Mouse (Mus musculus): ENCODE results near the gene Akt2. TPM values are rescaled to one million over a fixed set of nuclear protein-coding genes. Genes with fewer than 3 reads are reported as not detected.
"Not testable (repeated sequence)": the region's sequence is repeated elsewhere in the genome, so short reads cannot be mapped to it uniquely, and the experiment has no call there.

Gene Akt2
- total RNA-seq, 1 experiment from 2014 or later: 194 TPM

- ATAC-seq (ENCODE audit: extremely low read depth, insufficient number of reproducible peaks, low FRiP score, poor library complexity, severe bottlenecking): no peak
Observed at GRCm38 (mm10) chr7:27608130-27608529, 16.8 kb downstream of the Akt2 start.

- ATAC-seq (ENCODE audit: extremely low read depth, insufficient number of reproducible peaks, low FRiP score, poor library complexity, severe bottlenecking): no peak
Observed at GRCm38 (mm10) chr7:27609285-27609684, 17.9 kb downstream of the Akt2 start.

- ATAC-seq (ENCODE audit: extremely low read depth, insufficient number of reproducible peaks, low FRiP score, poor library complexity, severe bottlenecking): no peak
Observed at GRCm38 (mm10) chr7:27609688-27610087, 18.3 kb downstream of the Akt2 start.

- no peak for ATAC-seq (ENCODE audit: extremely low read depth, insufficient number of reproducible peaks, low FRiP score, poor library complexity, severe bottlenecking)
Observed at GRCm38 (mm10) chr7:27610370-27610769, 19.0 kb downstream of the Akt2 start.

GRCm38 (mm10) chr7:27610871-27611270, 19.5 kb downstream of the Akt2 start:
- no peak for ATAC-seq (ENCODE audit: extremely low read depth, insufficient number of reproducible peaks, low FRiP score, poor library complexity, severe bottlenecking)

- ATAC-seq (ENCODE audit: extremely low read depth, insufficient number of reproducible peaks, low FRiP score, poor library complexity, severe bottlenecking): no peak
Observed at GRCm38 (mm10) chr7:27612940-27613339, 21.6 kb downstream of the Akt2 start.

GRCm38 (mm10) chr7:27613751-27614499, 22.6 kb downstream of the Akt2 start:
- no peak for ATAC-seq (ENCODE audit: extremely low read depth, insufficient number of reproducible peaks, low FRiP score, poor library complexity, severe bottlenecking)

- no peak for ATAC-seq (ENCODE audit: extremely low read depth, insufficient number of reproducible peaks, low FRiP score, poor library complexity, severe bottlenecking)
Observed at GRCm38 (mm10) chr7:27621028-27621427, 29.7 kb downstream of the Akt2 start.

GRCm38 (mm10) chr7:27622234-27622633, 30.9 kb downstream of the Akt2 start:
- no peak for ATAC-seq (ENCODE audit: extremely low read depth, insufficient number of reproducible peaks, low FRiP score, poor library complexity, severe bottlenecking)

- no peak for ATAC-seq (ENCODE audit: extremely low read depth, insufficient number of reproducible peaks, low FRiP score, poor library complexity, severe bottlenecking)
Observed at GRCm38 (mm10) chr7:27624967-27625366, 33.6 kb downstream of the Akt2 start.

- ATAC-seq (ENCODE audit: extremely low read depth, insufficient number of reproducible peaks, low FRiP score, poor library complexity, severe bottlenecking): no peak
Observed at GRCm38 (mm10) chr7:27627707-27628106, 36.4 kb downstream of the Akt2 start.

GRCm38 (mm10) chr7:27628190-27628589, 36.8 kb downstream of the Akt2 start:
- ATAC-seq (ENCODE audit: extremely low read depth, insufficient number of reproducible peaks, low FRiP score, poor library complexity, severe bottlenecking): no peak

- ATAC-seq (ENCODE audit: extremely low read depth, insufficient number of reproducible peaks, low FRiP score, poor library complexity, severe bottlenecking): not testable (repeated sequence)
Observed at GRCm38 (mm10) chr7:27628816-27629215, 37.5 kb downstream of the Akt2 start.

- no peak for ATAC-seq (ENCODE audit: extremely low read depth, insufficient number of reproducible peaks, low FRiP score, poor library complexity, severe bottlenecking)
Observed at GRCm38 (mm10) chr7:27631439-27631838, 40.1 kb downstream of the Akt2 start.

GRCm38 (mm10) chr7:27633166-27633565, 41.8 kb downstream of the Akt2 start:
- ATAC-seq (ENCODE audit: extremely low read depth, insufficient number of reproducible peaks, low FRiP score, poor library complexity, severe bottlenecking): no peak

- no peak for ATAC-seq (ENCODE audit: extremely low read depth, insufficient number of reproducible peaks, low FRiP score, poor library complexity, severe bottlenecking)
Observed at GRCm38 (mm10) chr7:27634691-27635090, 43.3 kb downstream of the Akt2 start.

- ATAC-seq (ENCODE audit: extremely low read depth, insufficient number of reproducible peaks, low FRiP score, poor library complexity, severe bottlenecking): not testable (repeated sequence)
Observed at GRCm38 (mm10) chr7:27635094-27635493, 43.7 kb downstream of the Akt2 start.

- ATAC-seq (ENCODE audit: extremely low read depth, insufficient number of reproducible peaks, low FRiP score, poor library complexity, severe bottlenecking): no peak
Observed at GRCm38 (mm10) chr7:27644471-27644870, 53.1 kb downstream of the Akt2 start.

- ATAC-seq (ENCODE audit: extremely low read depth, insufficient number of reproducible peaks, low FRiP score, poor library complexity, severe bottlenecking): no peak
Observed at GRCm38 (mm10) chr7:27646516-27646915, 55.2 kb downstream of the Akt2 start.

GRCm38 (mm10) chr7:27647281-27648002, 56.1 kb downstream of the Akt2 start:
- no peak for ATAC-seq (ENCODE audit: extremely low read depth, insufficient number of reproducible peaks, low FRiP score, poor library complexity, severe bottlenecking)
